Mouse (Mus musculus) gastrocnemius, adult 18-20 months (tissue): ENCODE measurements around the gene Anapc15. TPM values are rescaled to one million over a fixed set of nuclear protein-coding genes. Genes with fewer than 3 reads are reported as not detected.

Source experiments
- DNase-seq: peaks from one replicate; pipeline ENCODE4 v3.0.0; 2021; ENCODE audit warnings: low spot score
- long read RNA-seq, 2 experiments: library from polyadenylated mRNA; stranded (forward); transcript quantifications; one replicate each; pipeline ENCODE4 v2.0.0; 2021
- total RNA-seq, 2 experiments: library from RNA; stranded (reverse); gene quantifications; 2 replicates each; pipeline ENCODE4 v1.2.3; 2021

Gene Anapc15
- 10 to 100 TPM; 17.8 to 24.2 TPM for total RNA-seq
- long read RNA-seq, experiment 1, transcript Anapc15-210 (6 exons, 3,103 nt) = major isoform, 5 of 14 reads
- long read RNA-seq, experiment 1, partial matches to known transcripts = 2 of 14 reads
- long read RNA-seq, experiment 1, other reads (novel, unspliced or antisense) = 6 of 14 reads
- long read RNA-seq, experiment 2, transcript Anapc15-210 (6 exons, 3,103 nt) = major isoform, 6 of 10 reads
- long read RNA-seq, experiment 2, partial matches to known transcripts = 0 of 10 reads
- long read RNA-seq, experiment 2, other reads (novel, unspliced or antisense) = 4 of 10 reads

GRCm38 (mm10) chr7:101863415-101863814 is at the start of gene Anapc15:
Anapc15 (plus strand) TSS chr7:101863715.
- no peak for DNase-seq

GRCm38 (mm10) chr7:101817861-101818401 is 45.6 kb upstream of the Anapc15 start, which contains the start of gene Phox2a:
Phox2a (plus strand) TSS chr7:101818313.
- no peak for DNase-seq

GRCm38 (mm10) chr7:101820295-101821030 is 43.1 kb upstream of the Anapc15 start:
- DNase-seq = no peak

- DNase-seq = peak; percentile 56
These were observed 41.7 kb upstream of the Anapc15 start for GRCm38 (mm10) chr7:101821571-101822501.

- no peak for DNase-seq
These were observed 40.4 kb upstream of the Anapc15 start for GRCm38 (mm10) chr7:101822836-101823757.

- DNase-seq = no peak
These were observed 39.5 kb upstream of the Anapc15 start for GRCm38 (mm10) chr7:101823758-101824630.

- DNase-seq = no peak
These were observed 33.1 kb upstream of the Anapc15 start for GRCm38 (mm10) chr7:101830373-101830772.

- DNase-seq = no peak
These were observed 32.1 kb upstream of the Anapc15 start for GRCm38 (mm10) chr7:101831437-101831836.

- DNase-seq = no peak
These were observed 31.1 kb upstream of the Anapc15 start for GRCm38 (mm10) chr7:101832372-101832771.

- DNase-seq = no peak
These were observed 30.2 kb upstream of the Anapc15 start for GRCm38 (mm10) chr7:101833352-101833751.

GRCm38 (mm10) chr7:101833916-101834584 is 29.5 kb upstream of the Anapc15 start:
- DNase-seq = no peak

GRCm38 (mm10) chr7:101834903-101835302 is 28.6 kb upstream of the Anapc15 start:
- no peak for DNase-seq

- DNase-seq = no peak
These were observed 27.9 kb upstream of the Anapc15 start for GRCm38 (mm10) chr7:101835457-101836109.

GRCm38 (mm10) chr7:101836271-101837153 is 27.0 kb upstream of the Anapc15 start:
- DNase-seq = peak; percentile 41

- DNase-seq = peak; percentile 30
These were observed 26.3 kb upstream of the Anapc15 start for GRCm38 (mm10) chr7:101837154-101837605.

GRCm38 (mm10) chr7:101837606-101838471 is 25.7 kb upstream of the Anapc15 start, which contains the start of gene Inppl1:
Inppl1 (minus strand) TSS chr7:101838229.
- DNase-seq = peak; percentile 95
